Mouse (Mus musculus): ENCODE data around the gene Gm10974.

The Gm10974 gene

GRCm38 (mm10) chr7:66358461-66358860 is 7.2 kb upstream of the Gm10974 start:
- in situ Hi-C loops (cut with MboI, MseI), result no loop called here

- in situ Hi-C loops (cut with MboI, MseI), result no loop called here
These were observed 6.7 kb upstream of the Gm10974 start for GRCm38 (mm10) chr7:66359044-66359443.

DNA sequence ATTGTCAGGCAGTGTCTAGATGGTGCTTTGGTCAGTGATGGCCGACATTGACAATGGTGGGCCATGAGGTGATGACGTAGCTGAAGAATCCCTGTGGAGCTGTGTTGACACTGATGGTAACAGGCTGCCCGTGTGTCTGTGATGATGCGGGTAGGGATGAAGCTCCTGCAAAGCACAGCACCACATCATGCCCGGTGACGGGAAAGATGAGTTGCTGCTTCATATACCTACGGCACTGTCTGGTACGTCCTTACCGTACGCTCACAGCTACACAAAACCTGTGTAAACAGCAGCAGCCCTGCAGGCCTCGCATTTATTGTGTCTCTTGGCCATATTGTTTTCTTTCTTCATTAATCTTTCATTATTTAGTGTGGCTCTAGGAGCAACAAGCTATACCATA is 1.2 kb upstream of the Gm10974 start:
- in situ Hi-C loops (cut with MboI, MseI), result no loop called here

- in situ Hi-C loops (cut with MboI, MseI), result no loop called here
These were observed 294 bp upstream of the Gm10974 start for GRCm38 (mm10) chr7:66365411-66365810.

- in situ Hi-C loops (cut with MboI, MseI), result no loop called here
These were observed 3.6 kb downstream of the Gm10974 start for GRCm38 (mm10) chr7:66369071-66369933.

DNA sequence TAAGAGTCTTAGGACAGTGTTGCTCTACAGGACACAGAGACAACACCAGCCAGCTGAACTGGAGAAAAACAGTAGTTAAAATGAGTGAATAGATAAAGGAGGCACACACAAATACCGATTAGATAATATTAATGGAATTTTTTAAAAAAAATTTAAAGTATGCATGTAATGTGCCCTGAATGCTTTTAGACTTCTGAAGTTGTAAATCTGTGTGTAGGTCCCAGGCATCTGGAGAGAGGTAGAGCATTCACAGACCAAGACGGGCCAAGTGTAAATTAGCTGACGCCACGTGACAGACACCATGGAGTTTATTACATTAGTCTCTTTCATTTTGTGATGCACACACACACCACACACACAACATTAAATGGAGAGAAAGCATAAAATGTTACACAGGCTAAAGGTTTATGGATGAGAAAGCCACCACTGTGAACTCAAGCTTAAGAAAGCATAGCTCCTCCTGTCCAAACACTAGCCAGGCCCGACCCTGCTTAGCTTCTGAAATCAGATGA is 4.3 kb downstream of the Gm10974 start:
- in situ Hi-C loops (cut with MboI, MseI), result no loop called here

GRCm38 (mm10) chr7:66370970-66371369 is 5.3 kb downstream of the Gm10974 start:
- in situ Hi-C loops (cut with MboI, MseI), result no loop called here

DNA sequence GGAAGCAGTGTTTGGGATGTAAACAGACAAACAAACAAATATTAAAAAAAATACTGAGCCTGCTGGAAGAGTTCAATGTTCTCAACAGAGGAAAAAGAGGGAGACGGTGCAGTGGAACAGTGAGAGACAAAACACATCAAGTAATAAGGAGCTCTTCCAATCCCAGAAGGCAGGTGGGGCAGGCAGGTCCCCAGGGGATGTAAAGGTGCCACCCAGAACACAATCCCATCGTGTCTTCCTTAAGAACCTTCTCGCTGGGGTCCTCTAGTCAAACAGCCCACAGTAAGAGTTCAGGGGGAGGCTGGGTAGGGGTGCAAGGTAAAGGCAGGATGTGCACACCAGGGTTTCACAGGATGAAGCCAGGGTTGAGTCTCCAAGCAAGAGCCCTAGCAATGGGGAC is 7.7 kb downstream of the Gm10974 start:
- in situ Hi-C loops (cut with MboI, MseI), result no loop called here

GRCm38 (mm10) chr7:66375736-66376135 is 10.0 kb downstream of the Gm10974 start:
- in situ Hi-C loops (cut with MboI, MseI), result no loop called here

DNA sequence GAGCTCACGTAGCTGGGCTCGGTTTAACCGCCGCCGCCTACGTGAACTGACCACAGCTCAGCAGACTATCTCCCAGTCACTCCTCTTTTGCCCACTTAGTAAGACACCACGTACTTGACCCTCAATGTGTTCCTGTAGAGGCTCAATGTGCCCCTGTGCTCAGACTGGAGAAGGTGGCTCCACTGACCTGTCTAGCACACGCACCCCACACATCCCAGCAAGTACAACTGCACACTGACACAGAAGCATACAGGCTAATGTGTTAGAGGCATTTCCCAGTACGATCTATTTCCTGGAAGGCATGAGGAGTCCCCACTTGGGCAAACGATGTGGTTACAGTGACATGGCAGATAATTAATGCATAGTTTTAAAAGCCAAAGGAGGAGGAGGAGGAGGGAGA is 10.9 kb downstream of the Gm10974 start:
- in situ Hi-C loops (cut with MboI, MseI), result no loop called here

DNA sequence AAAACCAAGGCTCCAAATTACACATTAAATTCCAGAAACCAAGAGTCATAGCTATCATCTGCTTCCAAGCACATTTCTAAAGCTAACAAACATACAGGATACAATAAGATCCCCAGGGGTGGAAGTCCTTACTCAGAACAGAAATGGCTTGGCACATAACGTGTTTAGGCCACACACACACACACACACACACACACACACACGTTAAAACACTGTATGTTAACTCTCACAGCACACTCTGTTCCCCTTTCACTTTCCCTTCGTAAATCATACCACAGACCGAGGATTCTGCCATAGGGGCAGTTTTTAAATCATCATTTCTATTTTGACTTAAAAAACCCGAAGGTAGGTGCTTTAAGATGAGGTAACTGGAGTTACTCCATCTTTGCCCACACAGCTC is 18.5 kb downstream of the Gm10974 start:
- in situ Hi-C loops (cut with MboI, MseI), result no loop called here

DNA sequence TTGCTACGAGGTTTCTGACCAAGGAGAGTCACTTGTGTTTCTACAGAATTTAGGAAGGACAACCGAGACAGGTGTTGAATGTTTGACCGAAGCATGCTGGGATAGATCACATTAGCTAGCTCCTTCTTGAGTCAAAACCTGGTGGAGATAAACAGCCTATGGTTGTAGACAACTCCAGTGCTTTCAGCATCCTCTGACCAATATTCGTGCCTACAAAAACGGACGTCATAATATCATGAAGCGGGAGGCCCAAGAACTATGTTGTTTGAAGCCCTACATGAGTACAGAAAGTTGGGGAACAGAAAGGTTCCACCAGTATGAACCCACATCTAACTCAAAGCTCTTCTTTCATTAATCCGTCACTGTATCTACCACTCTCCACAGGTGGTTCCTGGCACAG is 19.2 kb downstream of the Gm10974 start:
- in situ Hi-C loops (cut with MboI, MseI), result no loop called here

DNA sequence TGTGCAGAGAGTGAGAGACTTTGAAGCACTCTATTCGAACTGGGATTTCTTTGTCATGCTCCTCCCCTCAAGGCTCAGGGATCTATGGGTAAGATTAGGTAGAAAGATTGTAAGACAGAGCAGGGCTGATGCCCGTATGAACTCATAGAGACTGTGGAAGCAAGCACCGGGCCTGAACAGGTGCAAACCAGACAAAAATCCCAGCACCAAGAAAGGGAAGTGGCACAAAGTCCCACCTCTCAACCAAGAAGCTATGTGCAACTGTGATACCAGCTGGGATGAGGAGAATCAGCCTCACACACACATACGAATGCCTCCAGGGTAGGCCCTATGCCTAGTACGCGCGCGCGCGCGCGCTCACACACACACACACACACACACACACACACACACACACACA is 20.1 kb downstream of the Gm10974 start:
- in situ Hi-C loops (cut with MboI, MseI), result no loop called here

DNA sequence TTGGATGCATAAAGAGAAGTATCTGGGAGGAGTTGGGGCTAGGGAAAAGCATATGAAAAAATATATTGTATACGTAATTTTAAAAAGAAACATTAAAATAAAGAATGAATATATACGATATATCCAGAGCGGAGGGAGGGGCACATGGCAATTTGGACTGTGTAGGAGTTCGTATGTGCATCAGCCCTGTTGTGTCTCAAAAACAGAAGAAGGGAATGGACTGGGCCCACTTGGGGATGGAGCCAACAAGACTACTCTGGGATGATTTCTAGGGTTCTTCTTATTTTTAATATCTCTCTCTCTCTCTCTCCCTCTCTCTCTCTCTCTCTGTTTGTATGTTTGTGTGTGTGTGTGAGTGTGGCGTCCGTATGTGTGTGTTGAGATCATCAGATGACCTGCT is 20.7 kb downstream of the Gm10974 start:
- in situ Hi-C loops (cut with MboI, MseI), result no loop called here

GRCm38 (mm10) chr7:66387419-66387812 is 21.7 kb downstream of the Gm10974 start:
- in situ Hi-C loops (cut with MboI, MseI), result no loop called here

DNA sequence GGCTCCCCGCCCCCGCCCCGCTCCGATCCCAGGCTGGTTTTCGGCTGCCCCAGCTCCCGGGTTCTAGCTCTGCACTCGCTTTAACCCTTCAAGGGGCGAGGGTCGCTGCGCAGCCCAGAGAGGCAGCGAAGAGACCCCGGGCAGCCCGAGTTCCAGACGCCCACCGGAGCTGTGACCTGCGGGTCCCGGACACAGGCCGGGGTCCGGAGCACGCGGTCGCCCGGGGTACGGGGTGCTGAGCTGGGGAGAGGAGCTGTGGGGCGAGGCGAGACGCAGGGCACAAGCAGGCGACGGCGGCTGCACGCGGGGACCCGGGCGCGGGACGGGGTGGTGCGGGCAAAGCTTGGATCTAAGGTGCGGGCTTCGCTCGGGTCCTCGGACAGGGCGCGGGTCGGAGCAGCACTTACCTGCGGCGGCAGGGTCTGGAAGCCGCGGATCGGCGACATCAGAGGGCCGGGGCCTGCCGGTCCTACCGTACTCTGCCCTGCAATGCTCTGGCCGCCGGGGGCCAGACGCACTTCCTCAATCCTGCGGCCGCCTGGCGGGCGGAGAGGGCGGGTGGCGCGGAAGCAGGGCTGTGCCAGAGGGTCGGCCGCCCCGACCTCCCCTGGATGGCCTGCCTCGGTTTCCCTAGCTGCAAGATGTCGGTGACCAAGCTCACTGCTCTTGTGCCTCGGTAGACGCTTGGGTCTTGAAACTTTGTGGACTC is 22.3 kb downstream of the Gm10974 start, which contains the start of gene Lrrk1:
Gene Lrrk1 (minus strand): TSS at position 538 of the 709 bp plus-strand sequence.
- in situ Hi-C loops (cut with MboI, MseI), result no loop called here

- in situ Hi-C loops (cut with MboI, MseI), result no loop called here
These were observed 23.2 kb downstream of the Gm10974 start for GRCm38 (mm10) chr7:66388621-66389532.

DNA sequence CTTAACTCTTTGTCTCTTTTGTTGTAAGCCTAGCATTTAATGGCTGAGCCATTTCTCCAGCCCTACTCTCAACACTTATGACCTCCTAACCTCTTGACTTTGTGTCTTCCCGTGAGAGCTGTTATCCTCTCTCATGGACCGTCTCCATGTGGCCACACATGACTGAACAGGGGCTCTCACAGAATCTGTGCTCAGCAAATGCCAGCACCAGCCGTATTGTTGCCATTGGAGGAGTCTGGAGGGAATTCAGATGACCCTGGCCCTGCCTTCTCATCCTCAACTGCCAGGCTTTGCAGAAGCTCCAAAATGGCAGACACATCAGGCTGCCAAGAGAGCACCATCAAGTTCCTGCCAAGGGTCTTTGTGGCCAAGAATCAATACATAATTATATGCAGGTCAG is 31.6 kb downstream of the Gm10974 start:
- in situ Hi-C loops (cut with MboI, MseI), result no loop called here

DNA sequence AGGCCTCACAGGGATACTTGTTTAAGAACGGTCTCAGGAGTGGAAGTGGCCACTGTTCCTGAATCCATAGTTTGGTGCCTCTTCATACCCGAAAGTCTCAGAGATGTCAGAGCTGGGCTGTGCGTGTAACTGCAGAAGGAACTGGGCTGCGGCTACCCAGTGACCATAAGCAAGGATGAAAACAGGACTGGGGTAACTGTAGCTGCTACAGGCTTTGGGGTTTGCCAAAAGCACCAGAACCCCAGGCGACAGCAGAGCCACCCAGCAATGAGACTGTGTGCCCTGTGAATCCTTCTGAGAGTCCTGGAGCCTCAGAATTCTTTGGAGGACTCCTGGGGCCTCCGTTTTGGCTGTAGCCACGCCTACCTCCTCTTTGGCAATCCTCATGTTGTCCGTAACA is 35.9 kb downstream of the Gm10974 start:
- in situ Hi-C loops (cut with MboI, MseI), result no loop called here

DNA sequence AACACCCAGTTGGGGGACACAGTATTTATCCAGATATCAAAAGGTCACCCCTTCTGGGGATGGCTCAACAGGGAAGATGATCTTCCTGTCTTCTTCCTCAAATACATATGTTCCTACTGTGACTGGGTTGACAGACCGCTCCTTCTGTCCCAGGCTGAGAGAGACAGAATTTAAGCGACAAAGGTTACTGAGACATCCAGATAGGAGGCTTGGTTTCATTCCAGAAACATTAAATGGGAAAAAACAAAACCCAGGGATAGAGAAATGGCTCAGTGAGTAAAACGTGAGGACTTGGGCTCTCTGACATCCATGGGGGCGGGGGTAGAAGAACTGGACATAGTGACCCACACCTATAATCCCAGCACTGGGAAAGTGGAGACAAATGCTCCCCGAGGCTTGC is 37.2 kb downstream of the Gm10974 start:
- in situ Hi-C loops (cut with MboI, MseI), result no loop called here

DNA sequence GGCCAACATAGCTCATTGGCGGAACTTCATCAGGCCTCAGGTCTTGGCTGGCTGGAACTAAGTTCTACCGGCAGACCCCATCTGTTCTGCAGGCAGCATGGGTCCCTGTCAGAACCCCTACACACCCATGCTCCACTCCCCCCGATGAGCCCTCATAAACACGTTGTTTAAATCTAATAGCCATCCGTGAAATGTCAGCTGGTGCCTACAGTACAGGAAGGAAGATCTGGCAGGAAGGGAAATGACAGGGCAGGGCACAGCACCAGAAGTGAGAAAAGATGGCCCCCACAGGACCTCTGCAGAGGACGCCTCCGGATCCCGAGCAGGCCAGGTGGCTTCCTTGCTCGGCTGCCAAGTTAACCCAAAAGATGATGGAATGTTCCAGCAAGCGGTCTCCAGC is 38.4 kb downstream of the Gm10974 start:
- in situ Hi-C loops (cut with MboI, MseI), result no loop called here

GRCm38 (mm10) chr7:66404802-66405201 is 39.1 kb downstream of the Gm10974 start:
- in situ Hi-C loops (cut with MboI, MseI), result no loop called here

Data from T-helper 2 cell (primary cell).